Mouse (Mus musculus) intestine, embryonic 15.5 days (tissue): ENCODE results near the gene Spaca4. TPM values are rescaled to one million over a fixed set of nuclear protein-coding genes. Genes with fewer than 3 reads are reported as not detected.
A peak's percentile ranks its signal among the peaks of the same experiment; 100 is the strongest.

Experiments used
- ATAC-seq: fragments of 200-750 bp; cut with Nextera tagmentation; 2 replicates; pipeline ENCODE4 v1.8.0; 2017; ENCODE audit warnings: moderate TSS enrichment, moderate library complexity
- H3K27ac ChIP-seq: fragments of 300-500 bp; sonication (generic); 2 replicates; pipeline ENCODE4 v1.5.1; 2015; ENCODE audit warnings: mild to moderate bottlenecking, inconsistent platforms
- H3K27me3 ChIP-seq: fragments of 300-500 bp; sonication (generic); replicated peaks from 2 replicates; pipeline ENCODE4 v1.6.1; 2015; ENCODE audit warnings: inconsistent platforms
- H3K36me3 ChIP-seq: fragments of 300-500 bp; sonication (generic); 2 replicates; pipeline ENCODE4 v1.6.1; 2015; ENCODE audit warnings: inconsistent platforms
- H3K4me1 ChIP-seq: fragments of 300-500 bp; sonication (generic); replicated peaks from 2 replicates; pipeline ENCODE4 v1.6.1; 2015; ENCODE audit warnings: inconsistent platforms
- H3K4me2 ChIP-seq: fragments of 300-500 bp; sonication (generic); replicated peaks from 2 replicates; pipeline ENCODE4 v1.6.1; 2015; ENCODE audit warnings: mild to moderate bottlenecking, inconsistent platforms
- H3K4me3 ChIP-seq: fragments of 300-500 bp; sonication (generic); replicated peaks from 2 replicates; pipeline ENCODE4 v1.5.1; 2015; ENCODE audit warnings: inconsistent platforms
- H3K9ac ChIP-seq: fragments of 300-500 bp; sonication (generic); 2 replicates; pipeline ENCODE4 v1.6.1; 2015; ENCODE audit warnings: inconsistent platforms
- H3K9me3 ChIP-seq: fragments of 300-500 bp; sonication (generic); 2 replicates; pipeline ENCODE4 v1.6.1; 2016; ENCODE audit warnings: inconsistent platforms
- WGBS: fragments of 180-500 bp; shearing (Covaris S2); methylation state at CpG from one replicate; pipeline ENCODE4 v1.1.7; 2015; 5-methylcytosine and 5-hydroxymethylcytosine counted together
- polyA plus RNA-seq: library from polyadenylated mRNA; unstranded; fragments of >200 nt; fragmentation: Nextera tagmentation; extraction: Ambion mirVana; gene quantifications from 2 replicates; pipeline ENCODE4 v1.2.1, GENCODE M21; 2015

The Spaca4 gene
- polyA plus RNA-seq, 1 experiment from 2014 or later, result 0.49 TPM

DNA sequence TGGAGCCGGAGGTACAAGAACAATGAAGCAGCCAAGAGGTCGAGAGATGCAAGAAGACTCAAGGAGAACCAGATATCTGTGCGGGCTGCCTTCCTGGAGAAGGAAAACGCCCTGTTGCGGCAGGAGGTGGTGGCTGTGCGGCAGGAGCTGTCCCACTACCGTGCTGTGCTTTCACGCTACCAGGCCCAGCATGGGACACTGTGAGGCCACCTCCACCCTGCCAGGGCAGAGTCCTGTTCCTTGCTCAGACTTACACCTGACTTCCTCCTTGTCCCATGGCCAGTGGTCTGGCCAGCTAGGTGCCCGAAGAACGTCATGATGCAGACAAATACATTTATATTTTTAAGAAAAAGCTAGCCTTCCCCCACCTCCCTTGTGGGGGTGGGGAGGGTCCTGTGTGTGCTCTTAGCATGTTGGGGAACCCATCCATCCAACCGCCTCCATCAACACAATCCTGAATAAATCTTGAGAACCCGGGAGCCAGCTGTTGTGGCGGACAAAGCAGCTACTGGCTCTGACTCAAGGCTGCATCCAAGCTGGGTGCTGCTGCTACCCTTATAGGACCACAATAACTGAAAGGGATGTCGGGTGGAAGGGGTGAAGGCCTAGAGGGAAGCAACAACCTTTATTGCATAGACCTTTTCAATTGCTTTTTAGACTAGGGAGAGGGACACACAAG is 15.8 kb downstream of the Spaca4 start:
- no peaks in the 10 kb centered on the region for H3K27me3 ChIP-seq
- H3K27ac ChIP-seq, result peak overlapping the region; percentile 30; the same call in 1 of the 2 replicates
- no peak overlapping the region for H3K4me3 ChIP-seq
- no peak overlapping the region for H3K9ac ChIP-seq
- no peaks in the 10 kb centered on the region for H3K9me3 ChIP-seq
- no peak overlapping the region for H3K4me2 ChIP-seq
- peaks cover 25% of the 10 kb centered on the region for H3K36me3 ChIP-seq
- WGBS, result 70% methylated on average over 14 of the region's 14 CpGs
- H3K4me1 ChIP-seq, result peaks cover 72% of the 10 kb centered on the region
- ATAC-seq, result no peak

- H3K27me3 ChIP-seq, result no peaks in the 10 kb centered on the region
Observed at GRCm38 (mm10) chr7:45709036-45709435, 16.6 kb downstream of the Spaca4 start.

GRCm38 (mm10) chr7:45708221-45708761 is 17.3 kb downstream of the Spaca4 start:
- 28% methylated on average over 13 of the region's 13 CpGs for WGBS
- H3K36me3 ChIP-seq, result peaks cover 23% of the 10 kb centered on the region
- H3K27ac ChIP-seq, result peak overlapping the region; percentile 83
- H3K27me3 ChIP-seq, result no peaks in the 10 kb centered on the region
- H3K9ac ChIP-seq, result no peak overlapping the region
- no peak overlapping the region for H3K4me3 ChIP-seq
- H3K4me2 ChIP-seq, result peak overlapping the region; percentile 99
- ATAC-seq, result peak; percentile 11
- H3K4me1 ChIP-seq, result peaks cover 68% of the 10 kb centered on the region
- H3K9me3 ChIP-seq, result no peaks in the 10 kb centered on the region

More at GRCm38 (mm10) chr7:45709036-45709435, 16.6 kb downstream of the Spaca4 start:
- H3K4me1 ChIP-seq, result peaks cover 66% of the 10 kb centered on the region
- H3K4me3 ChIP-seq, result no peak overlapping the region
- H3K9me3 ChIP-seq, result no peaks in the 10 kb centered on the region
- WGBS, result 41% methylated on average over 6 of the region's 6 CpGs
- H3K4me2 ChIP-seq, result peak overlapping the region; percentile 99; the same call in 1 of the 2 replicates
- ATAC-seq, result no peak
- no peak overlapping the region for H3K9ac ChIP-seq
- peaks cover 25% of the 10 kb centered on the region for H3K36me3 ChIP-seq
- H3K27ac ChIP-seq, result 0 out of 2 replicates have a peak overlapping the region, but pooled peaks have one; percentile 83

- WGBS, result under 1% methylated on average over 27 of the region's 27 CpGs
- peaks cover 17% of the 10 kb centered on the region for H3K36me3 ChIP-seq
- H3K4me2 ChIP-seq, result peak overlapping the region; percentile 99
- peak overlapping the region; percentile 67 for H3K4me3 ChIP-seq
- H3K9me3 ChIP-seq, result no peaks in the 10 kb centered on the region
- peak overlapping the region; percentile 83 for H3K27ac ChIP-seq
- H3K27me3 ChIP-seq, result no peaks in the 10 kb centered on the region
- peaks cover 63% of the 10 kb centered on the region for H3K4me1 ChIP-seq
- ATAC-seq, result peak; percentile 12
- H3K9ac ChIP-seq, result peak overlapping the region; percentile 31
Observed at GRCm38 (mm10) chr7:45707375-45707967, 18.1 kb downstream of the Spaca4 start.

- Histone ChIP-seq H3K27ac (peak overlapping the region; percentile 83), H3K4me3 (peak overlapping the region; percentile 67), H3K27me3 (no peaks in the 10 kb centered on the region), H3K4me2 (peak overlapping the region; percentile 99), H3K4me1 (peaks cover 59% of the 10 kb centered on the region), H3K9ac (peak overlapping the region; percentile 78), H3K36me3 (peaks cover 13% of the 10 kb centered on the region), H3K9me3 (no peaks in the 10 kb centered on the region)
- WGBS, result under 1% methylated on average over 45 of the region's 45 CpGs
- ATAC-seq, result peak; percentile 12
Observed at GRCm38 (mm10) chr7:45706721-45707241, 18.8 kb downstream of the Spaca4 start.

DNA sequence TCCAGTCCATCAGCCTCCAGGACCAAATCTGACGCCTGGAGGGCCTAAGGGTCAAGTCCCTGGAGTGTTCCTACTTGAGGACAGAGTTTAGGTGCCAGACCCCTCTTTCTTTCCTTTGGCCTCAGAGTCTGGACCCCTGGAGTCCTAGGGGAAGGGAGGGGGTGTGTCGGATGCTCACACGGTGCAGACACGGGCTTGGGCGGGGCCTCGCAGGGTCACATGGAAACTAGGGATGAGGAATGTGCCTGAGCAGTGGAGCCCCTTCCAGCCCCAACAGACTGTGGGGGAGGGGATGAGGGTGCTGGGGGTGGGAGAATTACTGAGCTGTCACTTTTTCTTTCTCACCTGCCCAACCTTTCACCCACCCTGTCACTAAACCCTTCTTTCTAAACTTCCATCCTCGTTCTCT is 19.7 kb downstream of the Spaca4 start:
- peak overlapping the region; percentile 99 for H3K4me2 ChIP-seq
- H3K9ac ChIP-seq, result peak overlapping the region; percentile 78
- peaks cover 57% of the 10 kb centered on the region for H3K4me1 ChIP-seq
- peak overlapping the region; percentile 67 for H3K4me3 ChIP-seq
- 0 out of 2 replicates have a peak, but pooled peaks have one; percentile 11 for ATAC-seq
- WGBS, result 0% methylated on average over 7 of the region's 7 CpGs
- H3K27ac ChIP-seq, result 0 out of 2 replicates have a peak overlapping the region, but pooled peaks have one; percentile 83
- 0 out of 2 replicates have a peak, but pooled peaks cover 4% of the 10 kb centered on the region for H3K36me3 ChIP-seq
- no peaks in the 10 kb centered on the region for H3K27me3 ChIP-seq
- H3K9me3 ChIP-seq, result no peaks in the 10 kb centered on the region

GRCm38 (mm10) chr7:45705443-45705864 is 20.2 kb downstream of the Spaca4 start:
- Histone ChIP-seq H3K9ac (peak overlapping the region; percentile 78), H3K4me2 (peak overlapping the region; percentile 99), H3K27ac (peak overlapping the region; percentile 83), H3K4me1 (peaks cover 55% of the 10 kb centered on the region), H3K36me3 (no peaks in the 10 kb centered on the region), H3K9me3 (no peaks in the 10 kb centered on the region), H3K4me3 (peak overlapping the region; percentile 67), H3K27me3 (peaks cover 3% of the 10 kb centered on the region)
- under 1% methylated on average over 21 of the region's 21 CpGs for WGBS
- no peak for ATAC-seq

GRCm38 (mm10) chr7:45704730-45705442 is 20.7 kb downstream of the Spaca4 start, which contains the start of gene Dbp:
Dbp (plus strand) TSS chr7:45705088.
- peaks cover 8% of the 10 kb centered on the region for H3K27me3 ChIP-seq
- H3K4me3 ChIP-seq, result peak within 1 kb of the TSS; percentile 67
- WGBS, result under 1% methylated on average over 36 of the region's 36 CpGs
- no peaks in the 10 kb centered on the region for H3K36me3 ChIP-seq
- H3K27ac ChIP-seq, result peak within 1 kb of the TSS; percentile 83
- H3K4me2 ChIP-seq, result peak within 1 kb of the TSS; percentile 99
- peak; percentile 84 for ATAC-seq
- H3K9me3 ChIP-seq, result no peaks in the 10 kb centered on the region
- peaks cover 57% of the 10 kb centered on the region for H3K4me1 ChIP-seq
- H3K9ac ChIP-seq, result peak within 1 kb of the TSS; percentile 78

DNA sequence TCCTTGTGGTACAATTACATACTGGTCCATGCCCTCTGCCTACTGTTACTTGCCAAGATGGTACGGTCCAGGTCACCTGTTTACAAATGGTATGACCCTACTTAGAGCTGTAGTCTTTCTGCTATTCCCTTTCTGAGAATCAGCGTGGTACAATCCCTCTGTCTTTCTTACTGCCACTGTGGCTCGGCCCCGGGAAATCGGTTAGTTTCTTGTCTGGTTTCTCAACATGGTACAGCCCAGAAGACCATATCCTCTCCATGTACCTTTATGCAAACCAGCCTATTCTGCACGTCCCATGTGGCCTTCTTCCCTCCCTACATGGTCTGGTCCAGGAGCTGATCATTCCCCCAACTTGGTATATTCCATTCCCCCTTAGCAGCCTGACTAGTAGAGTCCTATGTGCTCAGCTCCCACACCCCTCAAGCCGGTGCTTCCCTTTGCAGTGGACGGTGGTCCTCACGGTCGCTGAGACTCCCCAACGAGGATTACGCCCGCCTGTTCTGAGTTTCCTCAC is 21.5 kb downstream of the Spaca4 start:
- H3K9me3 ChIP-seq, result no peaks in the 10 kb centered on the region
- H3K27me3 ChIP-seq, result peaks cover 16% of the 10 kb centered on the region
- H3K4me2 ChIP-seq, result peak overlapping the region; percentile 99
- H3K4me3 ChIP-seq, result peak overlapping the region; percentile 67
- peak; percentile 57 for ATAC-seq
- peak overlapping the region; percentile 27; the same call in 1 of the 2 replicates for H3K9ac ChIP-seq
- peak overlapping the region; percentile 80 for H3K27ac ChIP-seq
- peaks cover 55% of the 10 kb centered on the region for H3K4me1 ChIP-seq
- H3K36me3 ChIP-seq, result no peaks in the 10 kb centered on the region
- under 1% methylated on average over 13 of the region's 13 CpGs for WGBS

GRCm38 (mm10) chr7:45703521-45704033 is 22.0 kb downstream of the Spaca4 start:
- no peak for ATAC-seq
- H3K4me3 ChIP-seq, result peak overlapping the region; percentile 14; the same call in 1 of the 2 replicates
- H3K36me3 ChIP-seq, result no peaks in the 10 kb centered on the region
- peaks cover 52% of the 10 kb centered on the region for H3K4me1 ChIP-seq
- 44% methylated on average over 12 of the region's 12 CpGs for WGBS
- H3K4me2 ChIP-seq, result peak overlapping the region; percentile 99
- peaks cover 21% of the 10 kb centered on the region for H3K27me3 ChIP-seq
- H3K27ac ChIP-seq, result peak overlapping the region; percentile 80
- peak overlapping the region; percentile 27; the same call in 1 of the 2 replicates for H3K9ac ChIP-seq
- H3K9me3 ChIP-seq, result no peaks in the 10 kb centered on the region

GRCm38 (mm10) chr7:45702809-45703520 is 22.6 kb downstream of the Spaca4 start:
- peaks cover 46% of the 10 kb centered on the region for H3K4me1 ChIP-seq
- H3K4me2 ChIP-seq, result peak overlapping the region; percentile 99; the same call in 1 of the 2 replicates
- H3K36me3 ChIP-seq, result no peaks in the 10 kb centered on the region
- peaks cover 24% of the 10 kb centered on the region for H3K27me3 ChIP-seq
- no peak overlapping the region for H3K4me3 ChIP-seq
- no peaks in the 10 kb centered on the region for H3K9me3 ChIP-seq
- no peak for ATAC-seq
- no peak overlapping the region for H3K27ac ChIP-seq
- 91% methylated on average over 17 of the region's 17 CpGs for WGBS
- no peak overlapping the region for H3K9ac ChIP-seq
